In the genomic region with DNA sequence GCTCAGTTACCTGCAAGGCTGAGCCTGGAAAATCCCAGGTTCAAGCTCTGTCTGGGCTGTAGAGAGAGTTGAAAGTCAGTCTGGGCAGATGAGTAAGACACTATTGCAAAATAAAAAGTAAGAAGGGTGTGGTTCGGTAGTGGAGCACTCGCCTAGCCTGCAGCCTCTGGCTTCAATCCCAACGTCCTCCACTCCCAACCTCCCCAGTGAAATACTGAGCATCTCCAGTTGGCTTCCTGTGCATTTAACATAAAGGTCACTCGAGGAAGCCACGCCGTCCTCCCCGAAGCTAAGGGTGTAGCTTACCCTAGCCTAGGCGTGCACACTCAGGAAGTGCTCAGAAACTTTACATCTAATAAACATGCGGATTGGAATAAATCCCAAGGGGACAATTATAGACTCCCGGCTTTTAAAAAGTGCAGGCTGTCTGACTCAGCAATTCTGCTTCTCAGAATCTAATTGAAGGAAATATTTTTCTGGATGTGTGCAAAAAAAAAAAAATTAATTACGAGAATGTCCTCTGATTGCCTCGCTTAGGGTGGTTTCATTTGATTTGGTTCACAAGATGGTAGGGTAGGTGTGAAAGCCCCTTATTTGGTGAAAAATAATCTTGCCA, we compare ENCODE assay signal across 16 mouse cellular contexts.
DNase-seq lines count a peak whose midpoint lies in the region; ATAC-seq and TF ChIP-seq lines count a peak whose summit lies in the region.
"Had no signal": no experiment of that assay in that cellular context is flagged by ENCODE, and none has a peak within 500 bp of the region (broad histone marks: within the 10 kb centered on the region; RNA-seq: fewer than 3 reads in every experiment).

No protein-coding gene starts in this region.

- H3K4me1 ChIP-seq in heart, embryonic 12.5 days (replicated peaks) = peaks cover 5% of the 10 kb centered on the region; the same call in 1 of the 2 replicates
- no peaks in the 10 kb centered on the region for H3K4me1 ChIP-seq in lung, postnatal 0 days (ENCODE audit: insufficient read depth, low read depth, low read length)
- H3K4me1 ChIP-seq in thymus, adult 2 months (replicated peaks; ENCODE audit: control insufficient read depth, insufficient read depth, low read length) = no peaks in the 10 kb centered on the region

- no peak overlapping the region for H3K9ac ChIP-seq in heart, embryonic 12.5 days
- H3K9ac ChIP-seq in lung, postnatal 0 days (replicated peaks; ENCODE audit: low read depth) = no peak overlapping the region
- H3K9ac ChIP-seq: forebrain, embryonic 13.5 days; hindbrain, embryonic 13.5 days; liver, embryonic 14.5 days had no signal

- DNase-seq in heart, adult 8-10 months (ENCODE audit: low spot score) = peak; percentile 13
- DNase-seq in 3T3-L1 (ENCODE audit: low read depth, low spot score) = peak; percentile 85
- DNase-seq in ZHBTc4 (ENCODE audit: low read depth, low spot score) = peak; percentile 85
- peak; percentile 25 for DNase-seq in lung, postnatal 0 days (ENCODE audit: low spot score)
- no peak for DNase-seq in embryo, embryonic 10.5 days (ENCODE audit: low spot score)
- no peak for DNase-seq in left cerebral cortex, postnatal 36 days (ENCODE audit: low spot score in 2 of 2)
- DNase-seq in thymus, adult 2 months = no peak
- DNase-seq: kidney, postnatal 36 days; right cerebral cortex, postnatal 4 days had no signal

- no peak overlapping the region for H3K4me2 ChIP-seq in heart, embryonic 12.5 days
- H3K4me2 ChIP-seq in lung, postnatal 0 days (replicated peaks; ENCODE audit: low read depth, low read length) = no peak overlapping the region
- H3K4me2 ChIP-seq: forebrain, embryonic 13.5 days; hindbrain, embryonic 13.5 days had no signal

- 0 out of 2 replicates have a peak, but pooled peaks have one; percentile 13 for TF ChIP-seq EP300 in lung, postnatal 0 days (IDR thresholded peaks at IDR 0.05)

- H3K27me3 ChIP-seq in heart, embryonic 12.5 days (replicated peaks) = peaks cover 35% of the 10 kb centered on the region
- no peaks in the 10 kb centered on the region for H3K27me3 ChIP-seq in lung, postnatal 0 days (replicated peaks; ENCODE audit: insufficient read depth, low read length)
- H3K27me3 ChIP-seq in thymus, adult 2 months (ENCODE audit: control insufficient read depth, insufficient read depth, low read length) = no peaks in the 10 kb centered on the region

- H3K36me3 ChIP-seq in heart, embryonic 12.5 days = no peaks in the 10 kb centered on the region
- H3K36me3 ChIP-seq in lung, postnatal 0 days (ENCODE audit: insufficient read depth, low read length) = no peaks in the 10 kb centered on the region
- H3K36me3 ChIP-seq in thymus, adult 2 months (ENCODE audit: control insufficient read depth, insufficient read depth, low read length) = no peaks in the 10 kb centered on the region
- H3K36me3 ChIP-seq: hindbrain, embryonic 13.5 days had no signal

- no peak for ATAC-seq in heart, embryonic 12.5 days (ENCODE audit: insufficient number of reproducible peaks, low FRiP score)
- ATAC-seq in lung, postnatal 0 days = peak; percentile 61
- ATAC-seq: activated CD4-positive, CD25-positive, alpha-beta regulatory T cell, adult 4 months; CD4-positive, CD25-positive, alpha-beta regulatory T cell, adult 4 months; forebrain, embryonic 13.5 days; midbrain, embryonic 16.5 days had no signal

- TF ChIP-seq CTCF in lung, postnatal 0 days (IDR thresholded peaks at IDR 0.05) = no peak
- no peak for TF ChIP-seq CTCF in thymus, adult 2 months (IDR thresholded peaks at IDR 0.05; ENCODE audit: borderline replicate concordance, control insufficient read depth, extremely low read depth, insufficient read depth, low read length, poor library complexity)

- TF ChIP-seq POLR2A in thymus, adult 2 months (IDR thresholded peaks at IDR 0.05; ENCODE audit: control insufficient read depth, extremely low read depth, insufficient read depth, low read length, poor library complexity) = no peak

- WGBS in heart, embryonic 12.5 days = 66% methylated on average over 12 of the region's 12 CpGs
- 33% methylated on average over 12 of the region's 12 CpGs for WGBS in lung, postnatal 0 days
- WGBS in thymus, adult 2 months = 79% methylated on average over 12 of the region's 12 CpGs

- no peak overlapping the region for H3K4me3 ChIP-seq in heart, embryonic 12.5 days
- no peak overlapping the region for H3K4me3 ChIP-seq in lung, postnatal 0 days (ENCODE audit: low read depth, low read length)
- no peak overlapping the region for H3K4me3 ChIP-seq in thymus, adult 2 months (ENCODE audit: control insufficient read depth, insufficient read depth, low read length)
- H3K4me3 ChIP-seq: forebrain, embryonic 13.5 days; hindbrain, embryonic 13.5 days had no signal

- no peak overlapping the region for H3K27ac ChIP-seq in heart, embryonic 12.5 days (ENCODE audit: poor library complexity, severe bottlenecking)
- no peak overlapping the region for H3K27ac ChIP-seq in lung, postnatal 0 days (ENCODE audit: low read length)
- no peak overlapping the region for H3K27ac ChIP-seq in thymus, adult 2 months (ENCODE audit: control insufficient read depth, insufficient read depth, low read length)
- H3K27ac ChIP-seq: forebrain, embryonic 13.5 days; hindbrain, embryonic 13.5 days; liver, embryonic 14.5 days had no signal

- intact Hi-C loops in left cerebral cortex, postnatal 36 days (cut with DNase I) = no loop called here

- H3K9me3 ChIP-seq in heart, embryonic 12.5 days (replicated peaks) = no peaks in the 10 kb centered on the region
- no peaks in the 10 kb centered on the region for H3K9me3 ChIP-seq in lung, postnatal 0 days (ENCODE audit: low read length)
- H3K9me3 ChIP-seq: forebrain, embryonic 13.5 days; hindbrain, embryonic 13.5 days had no signal

Comparison
In these comparisons a context has a peak if more than half of its experiments do, and no peak if none do; other contexts are left out.
1. DNase-seq: peak in heart, adult 8-10 months (single experiment), 3T3-L1 (single experiment), ZHBTc4 (single experiment) and lung, postnatal 0 days (single experiment); none in embryo, embryonic 10.5 days (single experiment), left cerebral cortex, postnatal 36 days (0 of 2) and thymus, adult 2 months (single experiment).